Mouse (Mus musculus): ENCODE measurements at regions not wholly inside any gene's neighbourhood (a gene's known extent, or its start where the extent isn't known, plus 50 kb on each side); places are given as distances from the start of the nearest gene placed in this dataset.

DNA sequence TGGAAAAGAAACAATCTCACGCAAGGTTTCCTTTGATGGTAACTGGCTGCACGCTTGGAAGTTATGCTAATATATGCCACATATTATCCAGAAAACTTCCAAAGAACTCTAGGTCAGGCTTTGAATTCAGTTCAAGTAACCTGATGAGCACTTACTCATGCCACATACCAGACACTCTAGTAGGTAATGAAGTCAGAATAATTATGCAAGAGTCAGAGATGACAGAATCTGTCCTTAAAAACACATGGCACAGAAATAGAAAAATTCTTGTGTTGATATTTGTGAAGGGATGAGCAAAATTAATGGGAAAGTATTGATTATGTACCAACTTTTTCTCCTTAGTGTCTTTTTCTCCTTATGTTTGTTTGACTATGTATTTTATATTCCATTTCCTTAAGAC, 59.8 kb upstream of the Tars start:
- TF ChIP-seq CTCF (IDR thresholded peaks at IDR 0.05; ENCODE audit: borderline replicate concordance, extremely low read depth, insufficient read depth, insufficient read length): no peak
- TF ChIP-seq POLR2A (IDR thresholded peaks at IDR 0.05; ENCODE audit: borderline replicate concordance, extremely low read depth, insufficient read depth, insufficient read length, poor library complexity, severe bottlenecking): no peak
